Mouse (Mus musculus): Measurements from ENCODE around the gene Dvl3. TPM values are rescaled to one million over a fixed set of nuclear protein-coding genes. Genes with fewer than 3 reads are reported as not detected.
A peak's percentile ranks its signal among the peaks of the same experiment; 100 is the strongest.

The Dvl3 gene
- polyA plus RNA-seq, 1 experiment, result 42.7 TPM

DNA sequence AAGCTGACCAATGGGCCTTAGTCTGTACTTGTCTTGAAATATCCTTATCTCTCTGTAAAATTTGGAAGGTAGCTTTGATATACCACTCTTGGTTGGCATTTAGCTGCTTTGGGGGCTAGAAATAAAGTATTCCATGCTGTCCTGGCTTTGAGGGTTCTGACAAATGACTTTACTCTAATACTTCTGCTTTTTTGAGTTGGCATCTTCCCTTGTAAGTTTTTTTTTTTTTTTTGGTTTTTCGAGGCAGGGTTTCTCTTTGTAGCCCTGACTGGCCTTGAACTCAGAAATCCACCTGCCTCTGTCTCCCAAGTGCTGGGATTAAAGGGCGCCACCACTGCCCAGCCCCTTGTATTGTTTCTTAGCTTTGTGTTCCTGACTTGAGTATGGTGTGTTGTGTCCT is 23.3 kb upstream of the Dvl3 start:
- no peaks in the 10 kb centered on the region for H3K36me3 ChIP-seq (ENCODE audit: control insufficient read depth, insufficient read depth, low read length)
- H3K4me3 ChIP-seq (ENCODE audit: control insufficient read depth, insufficient read depth, low read length), result no peak overlapping the region
- no peak overlapping the region for H3K27ac ChIP-seq (ENCODE audit: control insufficient read depth, insufficient read depth, low read length)
- H3K27me3 ChIP-seq (ENCODE audit: control insufficient read depth, insufficient read depth, low read length), result no peaks in the 10 kb centered on the region
- H3K4me1 ChIP-seq (replicated peaks; ENCODE audit: control insufficient read depth, insufficient read depth, low read length), result peaks cover 8% of the 10 kb centered on the region
- no peak for DNase-seq
- TF ChIP-seq CTCF (IDR thresholded peaks at IDR 0.05; ENCODE audit: borderline replicate concordance, control insufficient read depth, extremely low read depth, insufficient read depth, low read length, poor library complexity) (no peak), POLR2A (IDR thresholded peaks at IDR 0.05; ENCODE audit: control insufficient read depth, extremely low read depth, insufficient read depth, low read length, poor library complexity) (no peak)
- 45% methylated on average over 2 of the region's 2 CpGs for WGBS

GRCm38 (mm10) chr16:20496671-20497600 is 19.8 kb upstream of the Dvl3 start:
- WGBS, result 37% methylated on average over 25 of the region's 25 CpGs
- peak; percentile 59 for DNase-seq
- Histone ChIP-seq H3K4me3 (ENCODE audit: control insufficient read depth, insufficient read depth, low read length) (no peak overlapping the region), H3K27me3 (ENCODE audit: control insufficient read depth, insufficient read depth, low read length) (no peaks in the 10 kb centered on the region), H3K4me1 (replicated peaks; ENCODE audit: control insufficient read depth, insufficient read depth, low read length) (peaks cover 14% of the 10 kb centered on the region), H3K27ac (ENCODE audit: control insufficient read depth, insufficient read depth, low read length) (no peak overlapping the region), H3K36me3 (ENCODE audit: control insufficient read depth, insufficient read depth, low read length) (peaks cover 10% of the 10 kb centered on the region)
- TF ChIP-seq CTCF (IDR thresholded peaks at IDR 0.05; ENCODE audit: borderline replicate concordance, control insufficient read depth, extremely low read depth, insufficient read depth, low read length, poor library complexity) (no peak), POLR2A (IDR thresholded peaks at IDR 0.05; ENCODE audit: control insufficient read depth, extremely low read depth, insufficient read depth, low read length, poor library complexity) (no peak)

- TF ChIP-seq CTCF (IDR thresholded peaks at IDR 0.05; ENCODE audit: borderline replicate concordance, control insufficient read depth, extremely low read depth, insufficient read depth, low read length, poor library complexity) (no peak), POLR2A (IDR thresholded peaks at IDR 0.05; ENCODE audit: control insufficient read depth, extremely low read depth, insufficient read depth, low read length, poor library complexity) (no peak)
- WGBS, result 37% methylated on average over 16 of the region's 16 CpGs
- Histone ChIP-seq H3K36me3 (ENCODE audit: control insufficient read depth, insufficient read depth, low read length) (peaks cover 22% of the 10 kb centered on the region), H3K27ac (ENCODE audit: control insufficient read depth, insufficient read depth, low read length) (no peak overlapping the region), H3K4me3 (ENCODE audit: control insufficient read depth, insufficient read depth, low read length) (peak overlapping the region; percentile 80), H3K4me1 (replicated peaks; ENCODE audit: control insufficient read depth, insufficient read depth, low read length) (peaks cover 14% of the 10 kb centered on the region), H3K27me3 (ENCODE audit: control insufficient read depth, insufficient read depth, low read length) (no peaks in the 10 kb centered on the region)
- DNase-seq, result peak; percentile 36
Measured at GRCm38 (mm10) chr16:20497980-20498676, 18.7 kb upstream of the Dvl3 start.

- peak; percentile 98 for DNase-seq
- under 1% methylated on average over 49 of the region's 49 CpGs for WGBS
- Histone ChIP-seq H3K27ac (ENCODE audit: control insufficient read depth, insufficient read depth, low read length) (no peak within 1 kb of the TSS), H3K4me3 (ENCODE audit: control insufficient read depth, insufficient read depth, low read length) (peak within 1 kb of the TSS; percentile 80), H3K4me1 (replicated peaks; ENCODE audit: control insufficient read depth, insufficient read depth, low read length) (peaks cover 14% of the 10 kb centered on the region), H3K36me3 (ENCODE audit: control insufficient read depth, insufficient read depth, low read length) (peaks cover 30% of the 10 kb centered on the region), H3K27me3 (ENCODE audit: control insufficient read depth, insufficient read depth, low read length) (no peaks in the 10 kb centered on the region)
- peak; percentile 13; the same call in 1 of the 2 replicates for TF ChIP-seq CTCF (IDR thresholded peaks at IDR 0.05; ENCODE audit: borderline replicate concordance, control insufficient read depth, extremely low read depth, insufficient read depth, low read length, poor library complexity)
- peak; percentile 73 for TF ChIP-seq POLR2A (IDR thresholded peaks at IDR 0.05; ENCODE audit: control insufficient read depth, extremely low read depth, insufficient read depth, low read length, poor library complexity)
Measured at GRCm38 (mm10) chr16:20498677-20499475, 17.9 kb upstream of the Dvl3 start, which contains the start of gene Eif2b5. TSS of gene Eif2b5 (plus strand) at chr16:20498817.

- H3K4me3 ChIP-seq (ENCODE audit: control insufficient read depth, insufficient read depth, low read length), result no peak overlapping the region
- TF ChIP-seq POLR2A (IDR thresholded peaks at IDR 0.05; ENCODE audit: control insufficient read depth, extremely low read depth, insufficient read depth, low read length, poor library complexity), result no peak
- no peak for TF ChIP-seq CTCF (IDR thresholded peaks at IDR 0.05; ENCODE audit: borderline replicate concordance, control insufficient read depth, extremely low read depth, insufficient read depth, low read length, poor library complexity)
- H3K36me3 ChIP-seq (ENCODE audit: control insufficient read depth, insufficient read depth, low read length), result peaks cover 99% of the 10 kb centered on the region
- DNase-seq, result no peak
- H3K27me3 ChIP-seq (ENCODE audit: control insufficient read depth, insufficient read depth, low read length), result no peaks in the 10 kb centered on the region
- H3K27ac ChIP-seq (ENCODE audit: control insufficient read depth, insufficient read depth, low read length), result no peak overlapping the region
- no peaks in the 10 kb centered on the region for H3K4me1 ChIP-seq (replicated peaks; ENCODE audit: control insufficient read depth, insufficient read depth, low read length)
- WGBS, result 96% methylated on average over 8 of the region's 8 CpGs
Measured at GRCm38 (mm10) chr16:20506000-20506399, 10.8 kb upstream of the Dvl3 start.

DNA sequence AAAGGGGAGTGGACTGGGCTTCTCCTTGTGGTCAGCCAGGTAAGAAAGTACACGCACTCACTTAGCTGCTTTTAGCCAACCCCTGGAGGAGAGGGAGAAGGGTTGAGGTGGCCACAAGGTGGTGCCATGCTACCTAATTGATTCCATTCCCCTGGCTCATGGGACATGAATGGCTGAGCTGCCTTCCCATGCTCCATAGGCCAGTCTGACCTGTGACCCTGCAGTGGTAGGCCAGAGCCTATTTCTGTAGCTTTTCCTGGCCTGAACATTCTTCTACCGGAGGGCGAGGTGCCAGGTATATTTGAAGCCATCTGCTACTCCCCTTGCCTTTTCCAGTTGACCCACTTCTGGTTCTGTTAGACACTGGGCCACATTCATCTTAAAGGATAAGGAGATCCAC is 7.4 kb upstream of the Dvl3 start:
- peak; percentile 21 for DNase-seq
- no peak overlapping the region for H3K4me3 ChIP-seq (ENCODE audit: control insufficient read depth, insufficient read depth, low read length)
- H3K27ac ChIP-seq (ENCODE audit: control insufficient read depth, insufficient read depth, low read length), result no peak overlapping the region
- H3K4me1 ChIP-seq (replicated peaks; ENCODE audit: control insufficient read depth, insufficient read depth, low read length), result no peaks in the 10 kb centered on the region
- no peaks in the 10 kb centered on the region for H3K27me3 ChIP-seq (ENCODE audit: control insufficient read depth, insufficient read depth, low read length)
- TF ChIP-seq CTCF (IDR thresholded peaks at IDR 0.05; ENCODE audit: borderline replicate concordance, control insufficient read depth, extremely low read depth, insufficient read depth, low read length, poor library complexity), result peak; percentile 21; the same call in 1 of the 2 replicates
- no peak for TF ChIP-seq POLR2A (IDR thresholded peaks at IDR 0.05; ENCODE audit: control insufficient read depth, extremely low read depth, insufficient read depth, low read length, poor library complexity)
- 89% methylated on average over 3 of the region's 3 CpGs for WGBS
- H3K36me3 ChIP-seq (ENCODE audit: control insufficient read depth, insufficient read depth, low read length), result peaks cover 72% of the 10 kb centered on the region

All from thymus, adult 2 months (tissue).